Mouse (Mus musculus) forelimb bud, embryonic 11.5 days (tissue): ENCODE measurements around the gene Pip5k1b.

Source experiments
- DNase-seq: peaks from one replicate; pipeline ENCODE4 v3.0.0-alpha.2; 2012; ENCODE audit warnings: low read depth, low spot score

Pip5k1b gene

DNA sequence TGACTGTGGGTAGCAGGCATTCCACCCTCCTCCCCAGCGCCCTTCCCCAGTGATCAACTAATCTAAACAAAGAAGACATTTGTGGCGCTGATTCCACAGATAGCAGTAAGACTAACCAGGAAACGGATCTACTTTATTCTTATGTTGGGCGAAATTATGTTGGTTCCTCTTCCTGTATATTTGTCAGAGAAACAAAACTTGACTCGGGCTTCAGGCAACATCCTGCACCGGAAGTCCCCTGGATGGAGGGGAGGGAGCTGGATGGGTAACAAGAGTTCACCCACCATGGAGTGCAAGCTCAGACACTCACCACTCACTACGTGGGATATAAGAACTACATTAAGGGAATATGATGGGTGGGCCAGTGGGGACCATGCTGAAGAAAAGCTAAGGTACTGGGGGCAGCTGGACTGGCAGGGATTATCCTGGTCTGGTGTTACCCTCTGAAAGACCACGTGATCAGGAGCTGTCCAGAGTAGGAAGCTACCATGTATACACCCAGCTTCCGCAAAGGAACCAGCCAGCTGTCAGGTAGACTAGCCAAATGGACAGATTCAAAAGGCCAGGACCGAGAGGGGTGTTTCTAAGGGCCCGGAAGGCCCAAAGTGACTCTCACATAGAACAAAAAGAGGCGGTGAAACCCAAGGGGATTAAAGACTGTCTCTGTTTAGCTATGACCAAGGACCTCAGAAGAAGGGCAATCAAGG, 219.1 kb downstream of the Pip5k1b start:
- DNase-seq: no peak

DNA sequence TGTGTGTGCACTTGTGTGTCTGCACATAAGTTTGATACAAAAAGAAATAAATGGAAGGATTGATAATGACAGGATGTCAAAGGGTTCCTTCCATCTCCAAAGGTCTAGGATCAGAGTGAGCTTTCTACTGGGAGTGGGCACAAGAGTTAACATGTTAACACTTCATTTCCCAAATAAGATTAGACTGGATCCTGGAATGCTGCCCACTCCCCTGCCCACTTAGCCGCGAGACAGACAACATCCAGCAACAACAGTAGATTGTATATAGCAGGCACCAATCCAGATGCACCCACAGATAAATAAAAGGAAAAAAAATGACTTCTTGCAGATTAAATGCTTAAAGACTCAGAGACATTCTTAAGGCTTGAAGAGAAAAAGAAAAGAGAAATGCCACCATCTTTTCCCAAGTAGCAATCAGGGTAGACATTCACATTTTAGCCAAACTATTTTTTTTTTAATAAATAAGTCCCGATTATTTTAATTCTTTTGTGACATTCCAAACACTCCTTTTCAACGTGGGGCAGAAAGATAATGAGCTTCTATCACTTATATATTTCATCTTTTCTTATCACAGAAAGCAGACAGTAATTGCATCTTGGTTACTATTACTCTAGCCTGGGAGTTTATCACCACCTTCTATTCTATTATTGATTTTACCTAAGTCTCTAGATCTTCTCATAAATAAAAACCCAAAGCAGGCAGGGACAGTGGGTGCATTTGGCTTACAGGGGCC, 219.9 kb downstream of the Pip5k1b start:
- DNase-seq: no peak

DNA sequence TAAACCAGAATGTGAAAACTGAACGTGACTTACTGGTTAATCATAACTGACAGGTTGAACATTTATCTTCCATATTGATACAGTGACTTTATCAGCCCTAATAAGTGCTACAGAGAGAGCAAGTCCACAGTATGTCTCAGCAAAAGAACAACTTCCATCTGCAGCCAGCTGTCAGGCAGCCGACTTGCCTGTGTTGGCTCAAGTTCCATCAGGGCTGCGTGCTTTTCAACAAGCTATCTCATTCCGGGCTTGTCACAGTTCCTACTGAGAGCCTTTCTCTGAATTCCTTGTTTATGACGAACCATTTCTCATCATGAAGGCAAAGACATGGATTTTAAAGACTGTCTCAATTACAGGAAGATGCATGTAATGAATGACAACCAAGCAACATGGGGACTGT, 222.7 kb downstream of the Pip5k1b start:
- DNase-seq: no peak

DNA sequence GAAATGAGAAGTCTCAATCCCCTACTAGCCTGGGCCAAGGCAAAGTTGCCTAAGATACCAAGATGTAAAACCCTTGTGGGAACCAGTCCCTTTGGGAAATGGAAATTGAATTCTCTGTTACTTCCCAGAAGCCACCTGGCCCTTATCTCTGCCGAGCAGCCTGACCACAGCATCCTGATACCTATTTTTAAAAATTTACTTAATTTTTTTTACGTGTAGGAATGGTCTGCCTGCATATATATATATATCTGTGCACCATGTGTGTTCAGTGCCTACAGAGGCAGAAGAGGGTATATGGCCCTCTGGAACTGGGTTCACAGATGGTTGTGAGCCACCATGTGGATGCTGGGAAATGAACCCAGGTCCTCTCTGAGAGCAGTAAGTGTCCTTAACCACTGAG, 224.4 kb downstream of the Pip5k1b start:
- DNase-seq: no peak

DNA sequence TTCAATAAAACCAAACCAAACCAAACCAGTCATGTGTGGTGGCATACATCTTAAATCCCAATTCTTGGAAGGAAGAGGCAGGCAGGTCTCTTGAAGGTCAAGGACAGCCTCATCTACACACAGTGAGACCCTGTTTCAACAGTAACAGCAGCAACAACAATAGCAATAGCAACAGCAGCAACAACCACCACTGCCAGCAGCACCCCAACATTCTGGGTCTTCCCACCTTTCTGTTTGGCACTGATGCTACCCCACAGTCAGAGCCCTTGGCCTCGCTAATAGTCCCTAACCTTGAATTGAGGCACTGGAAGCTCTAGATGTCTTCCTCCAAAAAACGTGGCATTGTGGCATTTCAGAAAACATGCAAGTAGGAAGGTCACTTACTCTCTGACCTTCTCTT, 225.3 kb downstream of the Pip5k1b start:
- no peak for DNase-seq

DNA sequence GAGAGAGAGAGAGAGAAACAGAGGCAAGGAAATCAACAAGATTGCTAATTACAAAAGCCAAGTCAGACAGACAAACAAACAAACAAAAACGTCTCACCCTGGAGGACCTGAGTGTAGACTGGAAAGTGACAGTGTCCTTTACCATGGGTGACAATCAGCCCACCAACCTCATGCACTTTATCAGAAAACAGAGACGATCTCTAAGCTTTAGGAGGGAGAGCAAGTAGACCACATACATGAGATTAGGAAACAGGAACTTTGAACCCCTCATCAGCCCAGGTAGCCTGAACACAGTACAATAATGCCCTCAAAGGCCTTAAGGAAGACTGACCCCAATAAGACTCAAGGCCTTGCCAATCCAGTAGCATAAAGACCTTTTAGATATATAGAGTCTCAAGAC, 227.8 kb downstream of the Pip5k1b start:
- no peak for DNase-seq

DNA sequence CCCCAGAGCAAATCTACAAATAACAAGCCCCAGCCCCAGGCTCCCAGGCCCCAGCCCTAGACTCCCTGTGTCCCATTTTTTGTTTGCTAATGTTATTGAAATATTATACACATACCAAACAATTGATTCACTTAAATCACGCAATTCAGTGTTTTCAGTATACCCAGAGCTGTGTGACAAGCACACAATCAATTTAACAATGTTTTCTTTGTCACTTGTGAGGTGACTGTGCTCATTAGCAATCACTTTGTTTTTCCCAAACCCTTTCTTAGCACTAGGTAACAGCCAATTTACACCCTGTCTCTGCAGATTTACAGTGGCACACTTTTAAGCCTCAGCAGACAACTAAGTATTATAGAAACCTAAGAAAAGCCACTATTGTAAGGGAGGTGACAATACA, 228.7 kb downstream of the Pip5k1b start:
- DNase-seq: no peak

DNA sequence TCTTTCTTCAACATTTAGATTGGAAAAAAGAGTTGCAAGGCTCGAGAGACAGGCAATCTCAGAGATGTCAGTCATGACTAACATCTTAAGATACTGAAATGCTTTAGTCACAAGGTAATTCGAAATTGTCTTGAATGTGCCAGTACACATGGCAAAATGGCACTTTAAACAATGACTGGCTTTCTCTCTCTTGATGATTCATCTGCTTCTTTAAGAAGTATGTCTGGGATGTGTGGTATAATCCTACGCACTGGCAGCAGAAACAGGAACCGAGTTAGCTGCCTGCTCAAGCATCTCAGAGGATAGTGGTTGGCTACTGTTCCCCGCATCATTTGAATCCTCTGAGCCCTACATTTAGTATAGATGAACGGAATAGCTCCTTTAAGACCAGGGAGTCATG, 230.0 kb downstream of the Pip5k1b start:
- DNase-seq: no peak

DNA sequence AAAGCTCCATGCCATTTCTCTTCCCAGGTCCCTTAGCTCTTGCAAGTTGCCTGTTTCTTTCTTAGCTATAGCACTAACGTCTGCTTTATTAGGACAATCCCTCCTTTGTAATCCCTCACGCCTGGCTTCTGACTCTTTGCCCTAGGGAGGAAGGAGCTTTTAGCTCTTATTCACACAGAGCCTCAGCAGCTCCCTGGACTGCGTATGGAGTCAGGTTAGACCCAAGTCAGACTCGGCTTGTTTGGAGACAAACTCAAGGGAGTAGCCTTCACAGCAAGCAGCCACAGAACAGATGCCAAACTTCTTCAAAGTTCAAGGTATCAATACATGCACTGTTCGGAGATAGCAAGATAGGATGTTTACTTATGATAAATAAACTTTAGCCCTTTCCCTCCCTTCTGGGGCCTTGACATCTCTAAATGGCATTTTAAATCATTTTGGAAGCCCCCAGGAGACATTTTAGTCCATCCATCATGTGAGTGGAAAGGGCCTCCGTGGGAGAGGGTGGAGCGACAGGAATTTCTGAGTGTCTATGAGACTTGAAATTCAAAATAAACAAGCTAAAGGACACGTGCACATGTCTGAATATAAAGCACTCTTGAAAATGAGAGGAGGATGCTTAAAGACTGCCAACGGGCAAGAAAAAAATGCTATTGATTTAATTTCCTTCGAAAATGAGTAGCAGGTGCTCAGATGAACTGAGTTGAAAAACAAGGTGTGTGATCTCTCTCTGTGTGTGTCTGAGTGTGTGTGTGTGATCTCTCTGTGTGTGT, 231.6 kb downstream of the Pip5k1b start:
- DNase-seq: no peak

DNA sequence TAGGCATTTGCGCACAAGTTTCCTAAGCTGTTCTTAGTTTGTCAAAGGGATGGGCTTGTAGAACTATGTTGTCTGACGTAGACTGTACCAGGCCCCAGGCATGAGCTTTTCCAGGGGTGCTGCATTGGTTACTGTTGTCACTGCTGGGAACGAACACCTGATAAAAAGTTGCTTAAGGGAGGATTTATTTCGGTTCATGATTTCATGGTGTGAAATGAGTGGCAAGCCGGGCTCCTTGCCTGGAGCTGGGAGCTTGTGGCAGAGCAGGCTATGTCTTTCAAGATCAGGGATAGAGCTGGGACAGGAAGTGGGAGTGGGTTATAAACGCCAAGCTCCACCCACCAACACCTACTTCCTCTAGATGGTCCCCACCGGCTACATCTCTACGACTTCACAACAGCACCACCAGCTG, 233.8 kb downstream of the Pip5k1b start:
- DNase-seq: no peak

DNA sequence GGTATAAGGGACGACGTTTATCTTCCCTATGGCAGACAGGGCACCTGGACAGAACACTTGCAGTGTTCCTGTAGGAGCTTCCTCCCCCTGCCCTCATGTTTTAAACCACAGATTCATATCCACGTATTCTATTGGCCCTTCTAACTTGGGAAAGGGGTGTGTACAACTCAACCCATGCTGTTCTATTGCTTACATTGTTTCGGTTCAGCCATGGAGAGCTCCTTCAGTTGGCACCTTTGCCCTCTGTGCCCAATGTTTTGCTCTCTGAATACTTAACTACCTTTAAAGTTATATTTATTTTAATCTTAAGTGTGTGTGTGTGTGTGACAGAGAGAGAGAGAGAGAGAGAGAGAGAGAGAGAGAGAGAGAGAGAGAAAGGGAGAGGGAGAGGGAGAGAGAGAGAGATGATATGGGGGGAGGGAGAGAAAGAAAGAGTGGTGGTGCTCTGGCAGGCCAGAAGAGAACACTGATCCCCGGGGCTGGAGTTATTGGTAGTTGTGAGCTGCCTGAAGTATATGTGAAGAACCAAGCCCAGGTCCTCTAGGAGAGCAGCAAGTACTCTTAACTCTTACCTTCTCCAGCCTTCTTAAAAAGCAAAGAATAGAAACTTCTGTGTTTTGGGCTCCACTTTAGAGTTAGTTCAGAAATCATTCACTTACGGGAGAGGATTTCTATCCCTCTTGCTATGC, 234.3 kb downstream of the Pip5k1b start:
- no peak for DNase-seq

DNA sequence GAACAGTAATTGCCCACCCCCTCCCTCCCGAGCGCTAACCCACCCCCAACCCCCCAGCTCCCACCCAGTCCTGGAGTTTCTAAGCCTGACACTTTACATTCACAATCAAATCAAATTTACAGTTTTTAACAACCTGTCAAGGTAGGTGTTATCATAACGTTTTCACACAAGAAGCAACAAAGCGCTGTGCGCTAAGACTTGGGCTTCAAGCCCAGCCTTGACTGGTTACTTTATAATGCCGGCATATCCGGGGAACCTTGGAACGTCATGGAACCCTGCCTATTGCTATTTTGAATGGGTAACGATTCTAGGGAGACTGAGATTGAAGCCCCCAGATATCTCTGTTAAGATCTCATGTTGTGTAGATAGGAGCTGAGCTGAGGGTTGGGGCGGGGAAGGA, 237.5 kb downstream of the Pip5k1b start:
- no peak for DNase-seq

DNA sequence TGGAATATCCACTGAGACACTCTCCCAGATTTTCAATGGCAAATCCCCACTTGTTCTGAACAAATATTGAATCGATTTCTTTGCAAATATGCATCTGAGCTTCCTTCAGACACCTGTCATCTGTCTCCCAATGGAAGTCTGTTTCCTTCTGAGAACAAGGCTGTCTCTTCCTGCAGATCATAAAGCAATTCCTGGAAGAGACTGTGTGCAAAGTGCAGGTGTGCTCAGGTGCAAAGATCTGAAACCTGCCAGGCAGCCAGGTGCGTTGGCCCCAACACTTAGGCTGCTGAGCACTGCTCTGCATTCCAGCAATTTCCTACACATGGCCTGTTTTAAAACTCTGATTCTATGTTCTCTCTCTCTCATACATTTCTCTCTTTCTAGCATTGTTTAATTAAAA, 237.9 kb downstream of the Pip5k1b start:
- no peak for DNase-seq

DNA sequence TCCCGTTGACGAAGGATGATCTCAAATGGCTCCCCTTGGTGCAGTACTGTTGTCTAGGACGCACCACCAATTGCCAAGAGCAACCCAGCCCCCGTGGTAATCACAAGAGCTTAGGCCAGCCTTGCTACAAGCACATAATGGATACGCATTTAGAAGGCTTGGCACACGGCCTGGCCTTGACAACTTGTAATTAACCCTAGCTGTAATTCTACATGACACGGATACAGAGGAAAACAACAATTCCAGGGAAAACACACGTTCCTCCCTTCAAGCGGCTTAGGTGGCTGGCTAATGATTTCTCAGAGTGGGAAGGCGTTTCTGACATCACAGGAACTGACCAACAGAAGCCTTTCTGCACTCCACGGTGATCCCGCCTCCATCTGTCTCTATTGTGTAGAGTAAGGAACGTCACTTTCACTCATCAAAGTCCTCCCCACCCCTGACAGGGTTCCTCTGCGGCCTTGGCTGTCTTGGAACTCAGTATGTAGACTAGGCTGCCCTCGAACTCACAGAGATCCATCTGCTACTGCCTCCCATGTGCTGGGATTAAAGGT, 238.6 kb downstream of the Pip5k1b start:
- DNase-seq: no peak

DNA sequence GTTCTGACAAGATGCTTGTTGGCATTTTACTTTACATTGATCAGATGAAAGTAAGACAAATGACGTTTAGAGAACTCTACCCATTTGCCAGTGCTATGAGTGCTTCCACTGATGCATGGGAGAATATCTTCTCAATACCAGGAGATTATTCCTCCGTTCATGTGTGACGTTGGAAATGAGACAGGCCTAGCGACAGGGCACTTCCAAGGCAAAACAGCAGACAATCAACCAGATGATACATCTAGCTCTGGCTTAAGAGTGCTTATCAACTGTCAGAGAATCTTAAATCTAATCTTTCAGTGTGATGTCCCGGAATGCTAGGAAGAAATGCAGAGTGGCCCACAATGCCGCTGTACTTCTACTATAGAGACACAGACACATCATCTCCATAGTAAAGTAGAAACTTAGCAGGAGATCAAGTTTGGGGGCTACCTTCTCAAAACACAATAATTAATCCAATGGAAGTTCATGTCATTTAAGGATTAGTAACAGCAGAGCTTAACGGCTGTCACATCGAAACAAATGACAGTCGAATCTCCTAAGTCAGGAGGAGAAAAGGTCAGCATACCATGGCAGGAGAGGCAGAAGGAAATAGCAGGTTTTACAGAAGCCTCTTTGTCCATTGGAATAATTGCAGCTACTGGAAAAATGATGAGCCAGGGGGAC, 239.5 kb downstream of the Pip5k1b start:
- DNase-seq: no peak

DNA sequence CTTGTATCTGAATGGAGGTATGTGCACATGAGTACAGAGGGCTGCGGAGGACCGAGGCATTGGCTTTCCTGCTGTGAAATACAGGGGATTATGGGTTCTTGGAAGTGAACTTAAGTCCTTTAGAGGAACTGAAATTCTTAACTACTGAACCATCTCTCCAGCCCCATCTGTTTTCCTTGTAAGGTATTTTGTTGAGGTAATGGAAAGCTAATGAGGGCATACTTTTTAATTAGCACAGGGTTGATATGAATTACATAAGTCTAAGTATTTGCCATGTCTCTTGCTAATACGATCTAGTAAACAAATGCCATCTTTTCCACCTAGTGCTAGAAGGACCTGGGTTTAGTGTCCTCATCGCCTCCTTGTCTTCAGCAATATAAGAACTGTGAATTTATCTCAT, 240.4 kb downstream of the Pip5k1b start:
- no peak for DNase-seq

DNA sequence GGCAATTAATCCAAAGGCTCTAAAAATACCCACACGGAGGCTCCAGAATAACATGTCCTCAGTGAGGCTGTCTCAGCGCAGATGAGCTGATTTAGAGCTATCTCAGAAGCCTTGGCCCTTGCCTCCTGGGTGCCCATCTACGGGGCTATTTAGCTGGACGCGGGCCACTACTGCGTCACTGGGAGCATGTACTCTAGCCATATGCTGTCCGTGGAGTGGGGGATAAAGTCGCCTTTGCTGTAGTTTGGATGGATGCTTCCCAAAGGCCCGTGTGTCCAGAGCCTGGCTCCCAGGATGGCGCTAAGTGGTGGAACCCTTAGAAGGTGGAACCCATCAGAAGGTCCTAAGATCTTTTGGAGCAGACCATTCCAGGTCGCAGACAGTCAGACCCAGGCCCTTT, 241.0 kb downstream of the Pip5k1b start:
- DNase-seq: no peak

DNA sequence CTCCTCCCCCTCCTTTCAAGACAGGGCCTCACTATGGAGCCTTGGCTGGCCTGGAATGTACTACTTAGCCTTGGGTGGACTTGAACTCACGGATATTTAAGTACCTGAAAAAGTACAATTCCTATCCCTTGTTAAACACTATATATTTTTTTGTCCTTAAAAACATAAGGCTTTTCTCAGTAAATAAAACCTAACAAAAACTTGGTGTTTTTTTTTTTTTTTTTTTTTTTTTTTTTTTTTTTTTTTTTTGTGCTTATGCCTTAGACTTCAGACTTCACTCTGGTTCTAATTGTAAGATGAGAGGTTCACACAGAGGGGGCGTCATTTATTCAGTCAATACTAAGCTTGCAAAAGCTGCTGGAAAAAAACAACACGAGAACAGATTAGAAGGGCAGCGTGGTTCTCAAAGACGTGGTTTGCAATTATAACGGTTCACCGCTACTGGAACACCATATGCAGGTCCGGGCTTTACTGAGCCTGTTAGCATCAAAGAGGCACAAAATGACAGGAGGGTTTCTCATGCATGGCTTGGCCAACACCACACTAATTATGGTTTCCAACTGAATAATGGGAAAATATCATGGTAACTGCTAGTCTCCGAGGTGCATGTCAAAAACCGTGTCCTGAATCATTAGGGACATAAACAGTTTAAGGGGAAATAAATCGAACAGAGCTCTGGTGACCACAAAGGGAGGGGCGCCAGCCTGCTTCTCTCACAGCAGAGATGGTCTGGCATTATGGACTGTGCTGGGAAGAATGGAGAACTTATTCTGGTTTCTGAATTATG, 242.9 kb downstream of the Pip5k1b start:
- DNase-seq: no peak

DNA sequence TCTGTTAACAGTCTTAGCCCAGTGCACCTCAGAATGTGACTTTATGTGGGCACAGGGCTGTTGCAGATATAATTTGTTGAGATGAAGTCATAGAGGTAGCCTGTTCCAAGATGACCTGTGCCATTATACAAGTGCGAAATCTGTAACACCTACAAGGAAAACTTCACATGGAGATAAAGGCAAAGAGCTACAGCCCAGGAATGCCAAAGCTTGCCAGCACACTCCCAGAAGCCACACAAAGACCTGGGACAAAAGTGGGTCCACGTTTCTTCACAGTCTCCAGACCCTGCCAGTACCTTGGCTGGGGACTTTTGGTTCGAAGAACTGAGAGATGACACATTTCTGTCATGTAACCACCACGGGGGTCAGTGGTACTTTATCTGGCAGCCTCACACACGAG, 243.6 kb downstream of the Pip5k1b start:
- no peak for DNase-seq

DNA sequence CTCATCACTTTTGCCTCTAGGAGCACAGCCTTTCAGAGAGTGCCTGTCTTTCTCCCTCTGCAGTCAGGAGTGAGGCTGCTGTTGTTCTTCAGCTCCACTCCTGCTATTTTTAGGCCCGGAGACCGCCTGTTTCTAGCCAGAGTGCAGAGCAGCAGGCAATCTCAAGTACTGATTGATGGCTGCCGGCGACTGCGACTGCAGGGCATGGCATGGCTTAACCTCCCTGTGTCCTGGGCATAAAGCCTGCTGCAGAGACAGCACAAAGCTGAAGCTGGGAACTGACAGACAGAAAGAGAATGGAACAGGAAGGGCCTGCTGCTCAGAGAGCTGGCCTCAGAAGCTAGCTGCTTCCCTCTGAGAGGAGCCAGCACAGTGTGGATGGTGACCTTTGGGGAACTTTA, 247.4 kb downstream of the Pip5k1b start:
- DNase-seq: no peak
